Mouse (Mus musculus) heart, adult 2 months (tissue): ENCODE measurements around the gene Cysltr2.

ENCODE experiments used
- CTCF ChIP-seq: fragments of 200-600 bp; IDR thresholded peaks from 2 replicates; pipeline ENCODE4 v1.8.1; 2022; ENCODE audit warnings: antibody characterized with exemption, mild to moderate bottlenecking, moderate library complexity
- POLR2A ChIP-seq: fragments of 200-500 bp; IDR thresholded peaks from 2 replicates; pipeline ENCODE4 v1.6.1; 2011; ENCODE audit warnings: mild to moderate bottlenecking, low read depth, low read length, control low read depth; ENCODE audit not compliant: insufficient read depth

- no peak for TF ChIP-seq CTCF
- TF ChIP-seq POLR2A: no peak
Observed at GRCm38 (mm10) chr14:73056813-73057212, 7.9 kb upstream of the Cysltr2 start.
